Mouse (Mus musculus) bone marrow macrophage, adult 2 months (primary cell): Measurements from ENCODE around the gene Cul3.
"Not testable (repeated sequence)": the region's sequence is repeated elsewhere in the genome, so short reads cannot be mapped to it uniquely, and the experiment has no call there.

Experiments
- CTCF ChIP-seq: IDR thresholded peaks from 2 replicates; pipeline ENCODE4 v1.5.1; 2012; ENCODE audit warnings: low read depth, mild to moderate bottlenecking, low read length, moderate library complexity
- POLR2A ChIP-seq: IDR thresholded peaks from 2 replicates; pipeline ENCODE4 v1.6.1; 2012; ENCODE audit warnings: mild to moderate bottlenecking, low read depth, low read length, borderline replicate concordance

DNA sequence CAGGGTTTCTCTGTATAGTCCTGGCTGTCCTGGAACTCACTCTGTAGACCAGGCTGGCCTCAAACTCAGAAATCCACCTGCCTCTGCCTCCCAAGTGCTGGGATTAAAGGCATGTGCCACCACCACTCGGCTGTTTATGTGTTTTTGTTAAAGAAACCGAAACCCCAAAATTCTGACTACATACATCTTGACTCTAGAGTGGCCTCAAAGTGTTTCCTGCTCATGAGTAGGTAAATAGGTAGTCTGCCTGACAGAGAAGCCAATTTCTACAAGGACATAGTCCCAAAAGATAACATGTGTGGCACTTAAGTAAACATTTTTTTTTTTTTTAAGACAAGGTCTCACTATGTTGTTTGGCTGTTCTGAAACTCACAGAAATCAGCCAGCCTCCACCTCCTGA, 21.5 kb upstream of the Cul3 start:
- TF ChIP-seq CTCF, POLR2A: not testable (repeated sequence)
